Mouse (Mus musculus): ENCODE measurements around the gene Dglucy. TPM values are rescaled to one million over a fixed set of nuclear protein-coding genes. Genes with fewer than 3 reads are reported as not detected.
A peak's percentile ranks its signal among the peaks of the same experiment; 100 is the strongest.

Dglucy gene
- polyA plus RNA-seq, 1 experiment from 2014 or later: 2.4 TPM

- no peak for ATAC-seq (replicated peaks; ENCODE audit: low FRiP score, low TSS enrichment, low read depth)
- Histone ChIP-seq H3K4me2 (ENCODE audit: low read length) (no peak overlapping the region), H3K27ac (ENCODE audit: low read depth) (no peak overlapping the region), H3K4me1 (replicated peaks; ENCODE audit: control insufficient read depth, insufficient read depth, low read length) (0 out of 2 replicates have a peak, but pooled peaks cover 6% of the 10 kb centered on the region), H3K36me3 (ENCODE audit: control insufficient read depth, insufficient read depth, low read length) (no peaks in the 10 kb centered on the region), H3K4me3 (ENCODE audit: low read depth, low read length) (no peak overlapping the region), H3K27me3 (replicated peaks; ENCODE audit: control insufficient read depth, insufficient read depth, low read length) (peaks cover 44% of the 10 kb centered on the region), H3K9ac (ENCODE audit: low read length) (no peak overlapping the region), H3K9me3 (ENCODE audit: control insufficient read depth, low read length) (no peaks in the 10 kb centered on the region)
- WGBS: 84% methylated on average over 9 of the region's 9 CpGs
- DNase-seq (ENCODE audit: low spot score): no peak
Measured at GRCm38 (mm10) chr12:100903761-100904160, 124.9 kb downstream of the Dglucy start.

GRCm38 (mm10) chr12:100906861-100907260, 128.0 kb downstream of the Dglucy start:
- H3K9me3 ChIP-seq (ENCODE audit: control insufficient read depth, low read length): no peaks in the 10 kb centered on the region
- WGBS: 87% methylated on average over 5 of the region's 5 CpGs
- ATAC-seq (replicated peaks; ENCODE audit: low FRiP score, low TSS enrichment, low read depth): no peak

GRCm38 (mm10) chr12:100907598-100908297, 128.9 kb downstream of the Dglucy start, which contains the start of gene Gpr68:
Gene Gpr68, minus strand, starts transcription at chr12:100908198.
- Histone ChIP-seq H3K27ac (ENCODE audit: low read depth) (no peak within 1 kb of the TSS), H3K4me2 (ENCODE audit: low read length) (peak within 1 kb of the TSS; percentile 89), H3K36me3 (ENCODE audit: control insufficient read depth, insufficient read depth, low read length) (no peaks in the 10 kb centered on the region), H3K27me3 (replicated peaks; ENCODE audit: control insufficient read depth, insufficient read depth, low read length) (peaks cover 22% of the 10 kb centered on the region), H3K4me3 (ENCODE audit: low read depth, low read length) (peak within 1 kb of the TSS; percentile 41), H3K4me1 (replicated peaks; ENCODE audit: control insufficient read depth, insufficient read depth, low read length) (0 out of 2 replicates have a peak, but pooled peaks cover 4% of the 10 kb centered on the region), H3K9me3 (ENCODE audit: control insufficient read depth, low read length) (no peaks in the 10 kb centered on the region), H3K9ac (ENCODE audit: low read length) (peak within 1 kb of the TSS; percentile 45)
- WGBS: 5% methylated on average over 39 of the region's 39 CpGs
- DNase-seq (ENCODE audit: low spot score): no peak
- ATAC-seq (replicated peaks; ENCODE audit: low FRiP score, low TSS enrichment, low read depth): peak; percentile 72

More at GRCm38 (mm10) chr12:100906861-100907260, 128.0 kb downstream of the Dglucy start:
- Histone ChIP-seq H3K36me3 (ENCODE audit: control insufficient read depth, insufficient read depth, low read length) (no peaks in the 10 kb centered on the region), H3K27ac (ENCODE audit: low read depth) (no peak overlapping the region), H3K27me3 (replicated peaks; ENCODE audit: control insufficient read depth, insufficient read depth, low read length) (peaks cover 22% of the 10 kb centered on the region), H3K4me2 (ENCODE audit: low read length) (no peak overlapping the region), H3K4me1 (replicated peaks; ENCODE audit: control insufficient read depth, insufficient read depth, low read length) (0 out of 2 replicates have a peak, but pooled peaks cover 4% of the 10 kb centered on the region), H3K4me3 (ENCODE audit: low read depth, low read length) (no peak overlapping the region), H3K9ac (ENCODE audit: low read length) (no peak overlapping the region)
- DNase-seq (ENCODE audit: low spot score): no peak

GRCm38 (mm10) chr12:100908298-100909034, 129.6 kb downstream of the Dglucy start:
- Histone ChIP-seq H3K36me3 (ENCODE audit: control insufficient read depth, insufficient read depth, low read length) (no peaks in the 10 kb centered on the region), H3K9ac (ENCODE audit: low read length) (no peak overlapping the region), H3K27ac (ENCODE audit: low read depth) (no peak overlapping the region), H3K9me3 (ENCODE audit: control insufficient read depth, low read length) (no peaks in the 10 kb centered on the region), H3K4me1 (replicated peaks; ENCODE audit: control insufficient read depth, insufficient read depth, low read length) (0 out of 2 replicates have a peak, but pooled peaks cover 4% of the 10 kb centered on the region), H3K27me3 (replicated peaks; ENCODE audit: control insufficient read depth, insufficient read depth, low read length) (peaks cover 19% of the 10 kb centered on the region), H3K4me2 (ENCODE audit: low read length) (peak overlapping the region; percentile 89), H3K4me3 (ENCODE audit: low read depth, low read length) (peak overlapping the region; percentile 41)
- ATAC-seq (replicated peaks; ENCODE audit: low FRiP score, low TSS enrichment, low read depth) (peak; percentile 38; the same call in 1 of the 2 replicates), DNase-seq (ENCODE audit: low spot score) (no peak)
- 24% methylated on average over 10 of the region's 10 CpGs for WGBS

- no peak for ATAC-seq (replicated peaks; ENCODE audit: low FRiP score, low TSS enrichment, low read depth)
- 54% methylated on average over 6 of the region's 6 CpGs for WGBS
- no peaks in the 10 kb centered on the region for H3K9me3 ChIP-seq (ENCODE audit: control insufficient read depth, low read length)
- H3K4me3 ChIP-seq (ENCODE audit: low read depth, low read length): no peak overlapping the region
- no peak overlapping the region for H3K27ac ChIP-seq (ENCODE audit: low read depth)
- H3K9ac ChIP-seq (ENCODE audit: low read length): no peak overlapping the region
- H3K27me3 ChIP-seq (replicated peaks; ENCODE audit: control insufficient read depth, insufficient read depth, low read length): peaks cover 19% of the 10 kb centered on the region
- H3K4me1 ChIP-seq (replicated peaks; ENCODE audit: control insufficient read depth, insufficient read depth, low read length): 0 out of 2 replicates have a peak, but pooled peaks cover 4% of the 10 kb centered on the region
- DNase-seq (ENCODE audit: low spot score): no peak
- H3K4me2 ChIP-seq (ENCODE audit: low read length): no peak overlapping the region
- H3K36me3 ChIP-seq (ENCODE audit: control insufficient read depth, insufficient read depth, low read length): no peaks in the 10 kb centered on the region
Measured at GRCm38 (mm10) chr12:100909765-100910164, 130.9 kb downstream of the Dglucy start.

- DNase-seq (ENCODE audit: low spot score) (no peak), ATAC-seq (replicated peaks; ENCODE audit: low FRiP score, low TSS enrichment, low read depth) (no peak)
- Histone ChIP-seq H3K4me2 (ENCODE audit: low read length) (no peak overlapping the region), H3K4me3 (ENCODE audit: low read depth, low read length) (no peak overlapping the region), H3K27ac (ENCODE audit: low read depth) (no peak overlapping the region), H3K9ac (ENCODE audit: low read length) (no peak overlapping the region), H3K27me3 (replicated peaks; ENCODE audit: control insufficient read depth, insufficient read depth, low read length) (peaks cover 19% of the 10 kb centered on the region), H3K9me3 (ENCODE audit: control insufficient read depth, low read length) (no peaks in the 10 kb centered on the region), H3K4me1 (replicated peaks; ENCODE audit: control insufficient read depth, insufficient read depth, low read length) (0 out of 2 replicates have a peak, but pooled peaks cover 4% of the 10 kb centered on the region), H3K36me3 (ENCODE audit: control insufficient read depth, insufficient read depth, low read length) (no peaks in the 10 kb centered on the region)
- 79% methylated on average over 12 of the region's 12 CpGs for WGBS
Measured at GRCm38 (mm10) chr12:100910731-100911130, 131.9 kb downstream of the Dglucy start.

GRCm38 (mm10) chr12:100924646-100925339, 145.9 kb downstream of the Dglucy start:
- no peak overlapping the region for H3K9ac ChIP-seq (ENCODE audit: low read length)
- DNase-seq (ENCODE audit: low spot score): no peak
- no peak for ATAC-seq (replicated peaks; ENCODE audit: low FRiP score, low TSS enrichment, low read depth)
- no peak overlapping the region for H3K27ac ChIP-seq (ENCODE audit: low read depth)
- no peaks in the 10 kb centered on the region for H3K9me3 ChIP-seq (ENCODE audit: control insufficient read depth, low read length)
- WGBS: 83% methylated on average over 15 of the region's 15 CpGs
- H3K4me2 ChIP-seq (ENCODE audit: low read length): no peak overlapping the region
- no peaks in the 10 kb centered on the region for H3K27me3 ChIP-seq (replicated peaks; ENCODE audit: control insufficient read depth, insufficient read depth, low read length)
- H3K36me3 ChIP-seq (ENCODE audit: control insufficient read depth, insufficient read depth, low read length): peaks cover 35% of the 10 kb centered on the region
- no peaks in the 10 kb centered on the region for H3K4me1 ChIP-seq (replicated peaks; ENCODE audit: control insufficient read depth, insufficient read depth, low read length)
- no peak overlapping the region for H3K4me3 ChIP-seq (ENCODE audit: low read depth, low read length)
